Mouse (Mus musculus): Measurements from ENCODE around the gene Tyro3. TPM values are rescaled to one million over a fixed set of nuclear protein-coding genes. Genes with fewer than 3 reads are reported as not detected.

Tyro3 gene
- polyA plus RNA-seq, 2 experiments: 28.5 to 44.2 TPM

DNA sequence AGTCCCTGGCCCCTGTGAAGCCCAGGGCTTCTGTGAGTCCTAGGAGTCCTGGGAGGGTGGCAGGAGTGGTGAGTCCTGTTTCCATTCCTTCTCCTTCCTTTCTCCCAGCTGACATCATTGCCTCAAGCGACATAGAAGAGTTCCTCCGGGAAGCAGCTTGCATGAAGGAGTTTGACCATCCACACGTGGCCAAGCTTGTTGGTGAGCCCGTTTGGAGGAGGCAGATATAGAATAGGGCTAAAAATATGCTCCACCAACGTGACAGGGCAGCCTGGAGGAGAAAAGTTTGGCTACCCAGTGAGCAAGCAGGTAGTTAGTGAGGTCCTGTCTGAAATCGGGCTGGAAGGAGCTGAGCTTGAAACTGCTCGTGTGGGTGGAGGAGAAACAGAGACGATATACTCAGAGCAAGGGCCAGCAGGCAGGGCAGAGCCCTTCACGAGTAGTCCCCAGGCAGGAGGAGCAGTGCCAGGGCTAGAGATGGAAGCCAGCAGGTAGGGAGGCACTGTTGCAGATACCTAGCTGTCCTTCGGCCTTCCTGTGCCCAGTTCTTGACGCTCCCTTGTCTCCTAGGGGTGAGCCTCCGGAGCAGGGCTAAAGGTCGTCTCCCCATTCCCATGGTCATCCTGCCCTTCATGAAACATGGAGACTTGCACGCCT lies 14.1 kb downstream of the Tyro3 start:
- ATAC-seq (ENCODE audit: low FRiP score, low read depth): no peak
- H3K4me2 ChIP-seq (replicated peaks; ENCODE audit: low read depth, low read length, severe bottlenecking): no peak overlapping the region
- H3K9ac ChIP-seq (ENCODE audit: low read depth, low read length, severe bottlenecking): no peak overlapping the region
- TF ChIP-seq POLR2A (IDR thresholded peaks at IDR 0.05; ENCODE audit: borderline replicate concordance, extremely low read depth, insufficient read depth, insufficient read length): no peak
- H3K4me3 ChIP-seq (replicated peaks; ENCODE audit: low read length): no peak overlapping the region
- H3K36me3 ChIP-seq (ENCODE audit: control insufficient read depth, insufficient read depth, low read length): peaks cover 70% of the 10 kb centered on the region
- no peaks in the 10 kb centered on the region for H3K4me1 ChIP-seq (ENCODE audit: control insufficient read depth, insufficient read depth, low read length)
- no peaks in the 10 kb centered on the region for H3K9me3 ChIP-seq (ENCODE audit: control insufficient read depth, low read length)
- H3K27me3 ChIP-seq (ENCODE audit: control insufficient read depth, insufficient read depth, low read length): no peaks in the 10 kb centered on the region
- 85% methylated on average over 14 of the region's 14 CpGs for whole genome bisulfite sequencing
- no peak for DNase-seq (ENCODE audit: low spot score)
- H3K27ac ChIP-seq (replicated peaks; ENCODE audit: low read depth, low read length): no peak overlapping the region

DNA sequence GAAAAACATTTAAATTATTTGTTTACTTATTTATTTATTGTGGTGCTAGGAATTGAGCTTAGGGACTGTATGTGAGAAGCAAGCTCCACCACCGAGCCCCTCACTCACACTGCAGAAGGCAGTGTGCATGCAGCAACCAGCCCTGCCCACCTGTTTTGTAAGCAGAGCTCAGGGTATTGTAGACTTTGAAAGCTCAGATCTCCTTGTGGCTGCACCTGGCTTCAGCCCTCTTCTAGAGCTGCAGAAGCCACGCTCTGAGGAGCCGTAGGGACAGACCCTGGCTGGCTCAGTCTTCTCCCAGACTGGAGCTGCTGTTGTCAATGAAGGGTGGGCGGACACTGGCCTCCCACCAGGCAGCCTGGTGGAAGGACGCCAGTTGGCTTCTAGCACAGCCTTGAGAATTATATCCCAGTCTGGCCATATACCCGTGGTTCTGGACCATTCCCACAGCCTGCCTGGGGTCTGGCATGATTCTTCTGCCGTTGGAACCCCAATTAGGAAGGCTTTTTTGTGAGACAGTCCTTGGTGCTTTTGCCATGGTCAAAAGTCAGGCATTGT lies 16.9 kb downstream of the Tyro3 start:
- H3K9ac ChIP-seq (ENCODE audit: low read depth, low read length, severe bottlenecking): no peak overlapping the region
- DNase-seq (ENCODE audit: low spot score): peak; percentile 26

DNA sequence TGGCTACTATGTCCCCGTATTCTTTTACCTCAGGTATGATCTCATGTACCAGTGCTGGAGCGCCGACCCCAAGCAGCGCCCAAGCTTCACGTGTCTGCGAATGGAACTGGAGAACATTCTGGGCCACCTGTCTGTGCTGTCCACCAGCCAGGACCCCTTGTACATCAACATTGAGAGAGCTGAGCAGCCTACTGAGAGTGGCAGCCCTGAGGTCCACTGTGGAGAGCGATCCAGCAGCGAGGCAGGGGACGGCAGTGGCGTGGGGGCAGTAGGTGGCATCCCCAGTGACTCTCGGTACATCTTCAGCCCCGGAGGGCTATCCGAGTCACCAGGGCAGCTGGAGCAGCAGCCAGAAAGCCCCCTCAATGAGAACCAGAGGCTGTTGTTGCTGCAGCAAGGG lies 19.1 kb downstream of the Tyro3 start:
- WGBS: 95% methylated on average over 13 of the region's 13 CpGs
- Histone ChIP-seq H3K4me3 (replicated peaks; ENCODE audit: low read length) (no peak overlapping the region), H3K27me3 (ENCODE audit: control insufficient read depth, insufficient read depth, low read length) (no peaks in the 10 kb centered on the region), H3K9me3 (ENCODE audit: control insufficient read depth, low read length) (no peaks in the 10 kb centered on the region), H3K27ac (replicated peaks; ENCODE audit: low read depth, low read length) (no peak overlapping the region), H3K36me3 (ENCODE audit: control insufficient read depth, insufficient read depth, low read length) (peaks cover 42% of the 10 kb centered on the region), H3K4me1 (ENCODE audit: control insufficient read depth, insufficient read depth, low read length) (no peaks in the 10 kb centered on the region), H3K4me2 (replicated peaks; ENCODE audit: low read depth, low read length, severe bottlenecking) (no peak overlapping the region), H3K9ac (ENCODE audit: low read depth, low read length, severe bottlenecking) (no peak overlapping the region)
- DNase-seq (ENCODE audit: low spot score) (no peak), ATAC-seq (ENCODE audit: low FRiP score, low read depth) (no peak)
- TF ChIP-seq POLR2A (IDR thresholded peaks at IDR 0.05; ENCODE audit: borderline replicate concordance, extremely low read depth, insufficient read depth, insufficient read length): no peak

More for the DNA sequence above, 16.9 kb downstream of the Tyro3 start:
- WGBS: 54% methylated on average over 7 of the region's 7 CpGs
- Histone ChIP-seq H3K36me3 (ENCODE audit: control insufficient read depth, insufficient read depth, low read length) (peaks cover 64% of the 10 kb centered on the region), H3K27me3 (ENCODE audit: control insufficient read depth, insufficient read depth, low read length) (no peaks in the 10 kb centered on the region), H3K9me3 (ENCODE audit: control insufficient read depth, low read length) (no peaks in the 10 kb centered on the region), H3K4me1 (ENCODE audit: control insufficient read depth, insufficient read depth, low read length) (no peaks in the 10 kb centered on the region), H3K27ac (replicated peaks; ENCODE audit: low read depth, low read length) (no peak overlapping the region), H3K4me2 (replicated peaks; ENCODE audit: low read depth, low read length, severe bottlenecking) (no peak overlapping the region), H3K4me3 (replicated peaks; ENCODE audit: low read length) (no peak overlapping the region)
- TF ChIP-seq POLR2A (IDR thresholded peaks at IDR 0.05; ENCODE audit: borderline replicate concordance, extremely low read depth, insufficient read depth, insufficient read length): no peak
- ATAC-seq (ENCODE audit: low FRiP score, low read depth): no peak

DNA sequence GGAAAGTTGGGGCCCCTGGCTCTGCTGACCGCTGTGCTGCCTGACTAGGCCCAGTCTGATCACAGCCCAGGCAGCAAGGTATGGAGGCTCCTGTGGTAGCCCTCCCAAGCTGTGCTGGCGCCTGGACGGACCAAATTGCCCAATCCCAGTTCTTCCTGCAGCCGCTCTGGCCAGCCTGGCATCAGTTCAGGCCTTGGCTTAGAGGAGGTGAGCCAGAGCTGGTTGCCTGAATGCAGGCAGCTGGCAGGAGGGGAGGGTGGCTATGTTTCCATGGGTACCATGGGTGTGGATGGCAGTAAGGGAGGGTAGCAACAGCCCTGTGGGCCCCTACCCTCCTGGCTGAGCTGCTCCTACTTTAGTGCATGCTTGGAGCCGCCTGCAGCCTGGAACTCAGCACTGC lies 19.5 kb downstream of the Tyro3 start:
- WGBS: 78% methylated on average over 5 of the region's 5 CpGs
- no peak for TF ChIP-seq POLR2A (IDR thresholded peaks at IDR 0.05; ENCODE audit: borderline replicate concordance, extremely low read depth, insufficient read depth, insufficient read length)
- no peak overlapping the region for H3K9ac ChIP-seq (ENCODE audit: low read depth, low read length, severe bottlenecking)
- peaks cover 38% of the 10 kb centered on the region for H3K36me3 ChIP-seq (ENCODE audit: control insufficient read depth, insufficient read depth, low read length)
- no peak overlapping the region for H3K4me2 ChIP-seq (replicated peaks; ENCODE audit: low read depth, low read length, severe bottlenecking)
- no peaks in the 10 kb centered on the region for H3K27me3 ChIP-seq (ENCODE audit: control insufficient read depth, insufficient read depth, low read length)
- DNase-seq (ENCODE audit: low spot score) (no peak), ATAC-seq (ENCODE audit: low FRiP score, low read depth) (no peak)
- H3K4me3 ChIP-seq (replicated peaks; ENCODE audit: low read length): no peak overlapping the region
- H3K4me1 ChIP-seq (ENCODE audit: control insufficient read depth, insufficient read depth, low read length): no peaks in the 10 kb centered on the region
- no peaks in the 10 kb centered on the region for H3K9me3 ChIP-seq (ENCODE audit: control insufficient read depth, low read length)
- no peak overlapping the region for H3K27ac ChIP-seq (replicated peaks; ENCODE audit: low read depth, low read length)

DNA sequence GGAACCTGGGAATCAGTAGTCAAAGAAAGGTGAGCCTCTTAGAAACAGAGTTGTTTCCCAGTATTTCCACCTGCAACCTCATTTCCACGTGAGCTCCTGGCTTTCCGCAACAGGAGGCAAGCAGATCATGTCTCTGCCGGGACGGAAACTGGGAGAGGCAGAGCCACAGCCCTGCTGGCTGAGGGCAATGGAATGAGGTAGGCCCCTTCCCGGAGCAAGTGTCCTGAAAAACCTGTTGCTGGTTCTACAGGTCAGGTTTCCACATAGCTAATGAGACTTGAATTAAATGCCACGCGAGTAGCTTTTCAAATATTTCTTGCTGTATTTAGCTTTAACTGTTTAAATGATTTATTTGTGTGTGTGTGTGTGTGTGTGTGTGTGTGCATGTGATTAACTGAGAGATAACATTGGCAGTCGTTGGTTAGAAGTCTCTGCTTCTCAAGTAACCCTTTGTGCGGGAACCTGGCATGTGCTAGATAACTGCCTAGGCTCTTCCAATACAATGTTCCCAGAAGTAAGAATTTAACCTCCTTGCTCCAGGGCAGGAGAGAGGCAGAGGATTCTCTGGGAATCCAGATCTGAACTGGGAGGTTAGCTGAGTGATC lies 21.2 kb downstream of the Tyro3 start:
- no peaks in the 10 kb centered on the region for H3K27me3 ChIP-seq (ENCODE audit: control insufficient read depth, insufficient read depth, low read length)
- H3K4me3 ChIP-seq (replicated peaks; ENCODE audit: low read length): no peak overlapping the region
- DNase-seq (ENCODE audit: low spot score) (peak; percentile 17), ATAC-seq (ENCODE audit: low FRiP score, low read depth) (no peak)
- peaks cover 22% of the 10 kb centered on the region for H3K36me3 ChIP-seq (ENCODE audit: control insufficient read depth, insufficient read depth, low read length)
- 53% methylated on average over 9 of the region's 9 CpGs for WGBS
- TF ChIP-seq POLR2A (IDR thresholded peaks at IDR 0.05; ENCODE audit: borderline replicate concordance, extremely low read depth, insufficient read depth, insufficient read length): no peak
- no peaks in the 10 kb centered on the region for H3K4me1 ChIP-seq (ENCODE audit: control insufficient read depth, insufficient read depth, low read length)
- no peaks in the 10 kb centered on the region for H3K9me3 ChIP-seq (ENCODE audit: control insufficient read depth, low read length)
- no peak overlapping the region for H3K4me2 ChIP-seq (replicated peaks; ENCODE audit: low read depth, low read length, severe bottlenecking)
- no peak overlapping the region for H3K9ac ChIP-seq (ENCODE audit: low read depth, low read length, severe bottlenecking)
- no peak overlapping the region for H3K27ac ChIP-seq (replicated peaks; ENCODE audit: low read depth, low read length)
